Mouse (Mus musculus): ENCODE measurements around the gene Grik5. TPM values are rescaled to one million over a fixed set of nuclear protein-coding genes. Genes with fewer than 3 reads are reported as not detected.
A peak's percentile ranks its signal among the peaks of the same experiment; 100 is the strongest.

Grik5 gene
- polyA plus RNA-seq, 1 experiment from 2014 or later: 6.0 TPM

DNA sequence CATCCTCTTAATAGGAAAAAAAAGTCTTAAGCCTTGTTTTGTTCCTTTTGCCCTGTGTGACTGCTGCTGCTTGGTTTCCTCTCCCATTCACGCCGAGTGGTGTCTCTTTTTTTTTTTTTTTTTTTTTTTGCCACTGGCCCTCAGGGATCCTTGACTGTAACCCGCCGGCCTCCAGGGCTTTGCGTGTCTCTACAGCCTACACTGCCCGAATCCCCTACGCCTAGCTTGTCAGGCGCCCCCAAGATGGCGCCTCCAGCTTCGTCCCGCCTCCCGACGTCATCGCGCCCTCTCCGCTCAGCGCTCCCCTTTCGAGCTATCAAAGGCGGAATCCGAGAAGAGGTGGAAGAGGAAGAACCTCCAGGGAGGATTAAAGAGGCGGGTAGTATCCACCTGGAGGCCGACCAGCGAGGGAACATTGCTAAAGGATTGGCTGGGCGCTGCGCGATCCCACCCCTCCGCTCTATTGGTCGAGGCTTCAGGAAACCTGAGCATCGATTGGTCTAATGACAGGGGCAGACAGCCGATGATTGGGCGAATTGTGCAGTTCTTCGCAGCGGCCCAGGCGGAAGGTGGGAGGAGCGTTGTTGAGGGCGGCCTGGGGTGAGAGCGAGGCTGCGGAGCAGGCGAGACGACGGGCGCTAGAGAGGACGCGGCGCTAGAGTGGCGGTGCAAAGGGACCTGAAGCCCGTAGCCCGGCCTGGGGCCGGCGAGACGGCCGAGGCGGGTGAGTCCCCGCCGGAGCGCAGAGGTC lies 4.7 kb upstream of the Grik5 start:
- WGBS: under 1% methylated on average over 56 of the region's 56 CpGs
- no peaks in the 10 kb centered on the region for H3K27me3 ChIP-seq
- H3K36me3 ChIP-seq: peaks cover 26% of the 10 kb centered on the region
- H3K9me3 ChIP-seq (replicated peaks): no peaks in the 10 kb centered on the region
- ATAC-seq (ENCODE audit: insufficient number of reproducible peaks, low FRiP score, low TSS enrichment, low read depth): peak; percentile 97
- peak overlapping the region; percentile 95 for H3K9ac ChIP-seq
- peak overlapping the region; percentile 96 for H3K27ac ChIP-seq (replicated peaks)
- peak overlapping the region; percentile 66 for H3K4me2 ChIP-seq (replicated peaks)
- peaks cover 33% of the 10 kb centered on the region for H3K4me1 ChIP-seq
- H3K4me3 ChIP-seq (replicated peaks): peak overlapping the region; percentile 90

DNA sequence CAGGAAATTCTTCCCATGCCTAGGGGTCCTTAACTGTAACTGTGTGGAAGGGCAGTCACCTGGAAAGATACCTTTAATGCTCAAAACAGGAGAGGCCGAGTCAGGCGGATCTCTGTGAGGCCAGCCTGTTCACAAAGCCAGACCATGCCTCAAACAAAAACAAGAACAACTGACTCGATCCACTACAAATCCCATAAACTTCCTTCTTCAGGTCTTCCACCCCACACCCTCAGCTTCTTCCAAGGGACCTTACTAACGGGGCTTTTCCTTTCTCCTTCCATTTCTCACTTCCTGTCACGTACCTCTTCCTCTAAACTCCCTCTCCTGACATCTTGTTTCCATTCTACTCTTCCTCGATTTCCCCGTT lies 4.1 kb upstream of the Grik5 start:
- Histone ChIP-seq H3K4me2 (replicated peaks) (peak overlapping the region; percentile 63), H3K27ac (replicated peaks) (peak overlapping the region; percentile 93), H3K4me1 (peaks cover 38% of the 10 kb centered on the region), H3K9me3 (replicated peaks) (no peaks in the 10 kb centered on the region), H3K36me3 (peaks cover 21% of the 10 kb centered on the region), H3K27me3 (no peaks in the 10 kb centered on the region), H3K9ac (peak overlapping the region; percentile 42), H3K4me3 (replicated peaks) (peak overlapping the region; percentile 90)
- ATAC-seq (ENCODE audit: insufficient number of reproducible peaks, low FRiP score, low TSS enrichment, low read depth): no peak
- WGBS: 17% methylated on average over 7 of the region's 7 CpGs

DNA sequence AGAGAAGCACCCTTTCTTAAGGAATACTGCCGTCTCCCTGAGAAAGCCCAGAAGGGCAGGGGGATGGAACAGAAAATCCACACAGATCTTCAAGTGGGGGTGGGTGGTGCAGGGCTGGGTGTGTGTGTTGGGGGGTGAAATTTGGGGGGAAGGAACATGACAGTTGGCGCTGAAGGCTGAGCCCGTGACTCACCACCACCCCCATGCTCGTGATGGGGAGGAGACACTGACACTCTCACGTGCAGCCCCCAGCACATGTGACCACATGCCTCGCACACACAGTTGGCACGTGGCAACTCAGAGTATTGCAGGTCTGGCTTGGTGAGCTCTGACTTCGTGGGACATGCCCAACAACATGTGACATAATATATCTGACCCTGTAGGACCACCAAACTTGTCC lies 1.8 kb upstream of the Grik5 start:
- Histone ChIP-seq H3K4me3 (replicated peaks) (no peak overlapping the region), H3K4me1 (peaks cover 56% of the 10 kb centered on the region), H3K27me3 (no peaks in the 10 kb centered on the region), H3K9ac (no peak overlapping the region), H3K4me2 (replicated peaks) (no peak overlapping the region), H3K36me3 (no peaks in the 10 kb centered on the region), H3K9me3 (replicated peaks) (no peaks in the 10 kb centered on the region), H3K27ac (replicated peaks) (no peak overlapping the region)
- no peak for ATAC-seq (ENCODE audit: insufficient number of reproducible peaks, low FRiP score, low TSS enrichment, low read depth)
- 70% methylated on average over 8 of the region's 8 CpGs for WGBS

DNA sequence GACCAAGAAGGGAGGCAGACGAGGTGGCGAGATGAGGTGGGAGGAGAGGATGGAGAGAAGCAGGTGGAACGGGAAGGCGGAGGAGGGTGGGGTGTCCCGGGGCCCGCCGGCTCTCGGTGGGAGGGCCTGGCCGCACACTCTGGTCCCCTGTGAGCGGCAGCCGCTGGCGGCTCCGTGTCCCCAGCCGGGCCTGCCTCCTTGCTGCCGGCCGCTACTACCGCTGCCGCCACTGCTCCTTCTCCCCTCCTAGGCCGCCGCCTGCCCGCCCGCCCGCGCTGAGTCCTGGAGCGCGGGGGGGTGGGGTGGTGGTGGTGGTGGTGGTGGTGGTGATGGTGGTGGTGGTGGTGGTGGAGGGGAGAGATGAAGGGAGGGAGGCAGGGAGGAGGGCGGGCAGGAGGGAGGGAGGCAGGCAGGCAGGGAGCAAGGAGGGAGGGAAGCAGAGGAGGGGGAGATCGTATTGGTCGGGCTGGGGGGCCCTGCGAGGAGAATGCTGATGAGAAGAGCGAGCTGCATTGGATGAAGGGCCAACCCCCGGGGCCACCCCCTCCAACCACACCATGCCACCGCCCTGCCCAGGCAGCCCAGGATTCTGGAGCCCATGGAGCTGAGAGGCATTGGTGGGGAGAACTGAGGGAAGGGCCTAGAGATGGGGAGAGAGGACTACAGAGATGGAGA lies 707 bp upstream of the Grik5 start:
- peak overlapping the region; percentile 58 for H3K9ac ChIP-seq
- H3K9me3 ChIP-seq (replicated peaks): no peaks in the 10 kb centered on the region
- WGBS: 1% methylated on average over 27 of the region's 33 CpGs
- peak; percentile 35 for ATAC-seq (ENCODE audit: insufficient number of reproducible peaks, low FRiP score, low TSS enrichment, low read depth)
- H3K36me3 ChIP-seq: peaks cover 10% of the 10 kb centered on the region
- H3K27me3 ChIP-seq: no peaks in the 10 kb centered on the region
- peak overlapping the region; percentile 62 for H3K4me3 ChIP-seq (replicated peaks)
- peak overlapping the region; percentile 91 for H3K4me2 ChIP-seq (replicated peaks)
- peaks cover 46% of the 10 kb centered on the region for H3K4me1 ChIP-seq
- peak overlapping the region; percentile 87 for H3K27ac ChIP-seq (replicated peaks)

DNA sequence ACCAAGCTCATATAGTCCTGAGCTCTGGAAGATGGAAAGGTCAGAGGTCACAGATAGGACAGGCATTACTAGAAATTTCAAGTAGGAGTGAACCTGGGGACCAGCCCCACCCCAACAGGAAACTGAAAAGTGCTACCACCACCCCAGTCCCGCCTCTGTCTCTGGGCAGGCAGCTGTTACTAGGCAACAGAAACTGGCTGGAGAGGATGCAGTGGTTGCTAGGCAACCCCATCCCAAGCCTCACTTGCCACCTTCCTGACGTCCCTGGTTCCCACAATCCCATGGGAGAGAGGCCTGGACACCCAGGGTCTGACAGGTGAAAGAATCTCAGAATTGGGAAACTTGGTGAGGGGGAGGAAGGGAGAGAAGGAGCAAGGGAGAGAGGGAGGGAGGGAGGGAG lies 3.4 kb downstream of the Grik5 start:
- Histone ChIP-seq H3K4me2 (replicated peaks) (no peak overlapping the region), H3K36me3 (peaks cover 45% of the 10 kb centered on the region), H3K4me1 (peaks cover 34% of the 10 kb centered on the region), H3K9ac (no peak overlapping the region), H3K27me3 (no peaks in the 10 kb centered on the region), H3K9me3 (replicated peaks) (no peaks in the 10 kb centered on the region), H3K27ac (replicated peaks) (no peak overlapping the region), H3K4me3 (replicated peaks) (no peak overlapping the region)
- 33% methylated on average over 2 of the region's 2 CpGs for WGBS
- no peak for ATAC-seq (ENCODE audit: insufficient number of reproducible peaks, low FRiP score, low TSS enrichment, low read depth)

DNA sequence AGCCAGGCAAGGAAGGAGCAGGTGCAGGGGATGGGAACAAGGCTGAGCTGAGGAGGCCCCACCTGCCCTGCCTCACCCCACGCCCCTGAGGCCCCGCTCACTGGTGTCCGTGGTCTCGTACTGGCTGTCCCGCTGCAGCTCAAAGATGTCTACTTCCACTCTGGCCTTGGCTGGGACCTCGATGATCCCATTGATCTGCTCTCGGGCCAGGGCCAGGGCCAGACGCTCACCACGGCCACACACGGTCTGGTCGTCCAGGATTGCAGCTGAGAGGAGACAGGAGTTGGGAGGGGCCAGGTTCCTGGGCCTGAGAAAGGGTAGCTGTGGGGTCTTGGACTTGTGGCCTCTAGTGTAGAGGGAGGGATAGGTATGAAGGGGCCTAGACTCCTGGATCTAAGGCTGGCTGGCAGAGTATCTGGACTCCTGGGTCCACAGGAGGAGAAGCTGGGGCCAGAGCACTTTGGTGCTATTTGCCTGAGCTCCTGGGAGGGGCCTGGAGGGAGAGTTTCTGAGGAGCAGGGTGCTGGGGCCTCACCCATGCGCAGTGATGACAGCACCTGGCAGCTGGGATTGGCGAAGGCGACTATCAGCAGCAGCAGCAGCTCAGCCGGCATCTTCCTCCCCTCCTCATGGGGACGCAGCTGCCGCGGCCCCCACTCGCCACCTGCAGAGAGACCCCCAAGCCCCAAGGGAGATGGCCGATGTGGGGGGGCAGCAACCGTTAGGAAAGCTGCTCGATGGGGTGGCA lies 4.1 kb downstream of the Grik5 start:
- WGBS: 82% methylated on average over 22 of the region's 22 CpGs
- H3K9me3 ChIP-seq (replicated peaks): no peaks in the 10 kb centered on the region
- H3K4me1 ChIP-seq: peaks cover 29% of the 10 kb centered on the region
- peaks cover 51% of the 10 kb centered on the region for H3K36me3 ChIP-seq
- no peak overlapping the region for H3K4me2 ChIP-seq (replicated peaks)
- no peak overlapping the region for H3K4me3 ChIP-seq (replicated peaks)
- no peak for ATAC-seq (ENCODE audit: insufficient number of reproducible peaks, low FRiP score, low TSS enrichment, low read depth)
- no peak overlapping the region for H3K27ac ChIP-seq (replicated peaks)
- no peak overlapping the region for H3K9ac ChIP-seq
- H3K27me3 ChIP-seq: no peaks in the 10 kb centered on the region

DNA sequence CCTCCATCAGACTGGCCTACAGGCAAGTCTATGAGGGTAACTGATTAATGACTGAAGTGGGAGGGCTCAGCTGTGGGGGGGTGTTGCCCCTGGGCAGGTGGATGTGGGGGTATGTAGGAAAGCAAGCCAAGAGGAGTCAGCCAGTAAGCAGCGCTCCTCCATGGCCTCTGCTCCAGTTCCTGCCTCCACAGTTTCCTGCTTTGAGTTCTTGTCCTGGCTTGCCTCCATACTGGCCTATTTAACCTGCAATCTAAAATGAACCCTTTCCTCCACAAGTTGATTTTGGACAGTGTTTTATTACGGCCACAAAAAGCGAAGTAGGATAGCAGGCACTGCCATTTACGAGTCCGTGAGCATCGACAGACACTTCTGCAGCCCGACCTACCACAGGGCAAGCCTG lies 4.8 kb downstream of the Grik5 start:
- WGBS: 84% methylated on average over 7 of the region's 7 CpGs
- Histone ChIP-seq H3K4me3 (replicated peaks) (no peak overlapping the region), H3K4me1 (peaks cover 27% of the 10 kb centered on the region), H3K36me3 (peaks cover 59% of the 10 kb centered on the region), H3K4me2 (replicated peaks) (no peak overlapping the region), H3K27ac (replicated peaks) (no peak overlapping the region), H3K27me3 (no peaks in the 10 kb centered on the region), H3K9me3 (replicated peaks) (no peaks in the 10 kb centered on the region), H3K9ac (no peak overlapping the region)
- no peak for ATAC-seq (ENCODE audit: insufficient number of reproducible peaks, low FRiP score, low TSS enrichment, low read depth)

DNA sequence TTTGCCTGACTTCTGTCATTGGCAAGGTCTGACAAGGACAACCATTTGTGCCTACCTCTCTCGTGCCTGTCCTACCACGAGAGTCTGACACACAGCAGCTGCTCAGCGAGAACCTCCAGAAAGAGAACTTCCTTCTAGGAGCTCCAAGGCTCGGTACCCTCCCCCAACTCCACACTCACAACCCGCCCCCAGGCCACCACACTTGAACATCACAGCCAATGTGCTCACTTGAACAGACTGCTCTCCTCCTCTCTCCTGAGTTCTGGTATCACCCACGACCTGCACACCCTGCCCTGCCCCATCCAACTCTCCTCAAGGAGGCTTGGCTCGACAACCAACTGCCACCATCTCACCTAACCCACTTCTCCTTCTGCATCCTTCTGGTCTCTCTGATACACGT lies 8.2 kb downstream of the Grik5 start:
- Histone ChIP-seq H3K27ac (replicated peaks) (no peak overlapping the region), H3K36me3 (peaks cover 78% of the 10 kb centered on the region), H3K9me3 (replicated peaks) (no peaks in the 10 kb centered on the region), H3K27me3 (no peaks in the 10 kb centered on the region), H3K4me2 (replicated peaks) (no peak overlapping the region), H3K9ac (no peak overlapping the region), H3K4me1 (no peaks in the 10 kb centered on the region), H3K4me3 (replicated peaks) (no peak overlapping the region)
- WGBS: 80% methylated on average over 8 of the region's 8 CpGs
- ATAC-seq (ENCODE audit: insufficient number of reproducible peaks, low FRiP score, low TSS enrichment, low read depth): no peak

DNA sequence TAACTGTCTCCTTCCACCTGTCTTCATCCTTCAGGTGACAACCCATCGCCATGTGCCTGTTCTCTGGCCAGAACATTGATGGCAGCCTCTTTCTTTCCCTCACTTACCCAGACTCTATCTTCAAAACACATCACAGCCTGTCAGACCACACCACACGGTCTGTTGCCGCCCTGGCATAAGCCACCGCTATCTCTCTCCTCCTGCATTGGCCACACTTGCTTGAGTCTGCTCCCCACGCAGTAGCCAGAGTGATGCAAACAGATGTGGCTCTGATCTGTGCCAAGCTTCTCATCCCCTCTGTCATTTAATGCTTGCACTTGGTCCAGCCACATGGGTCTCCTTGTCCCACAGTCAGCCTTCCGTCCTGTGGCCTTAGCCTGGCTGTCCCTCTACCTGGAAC lies 8.8 kb downstream of the Grik5 start:
- Histone ChIP-seq H3K4me1 (no peaks in the 10 kb centered on the region), H3K9me3 (replicated peaks) (no peaks in the 10 kb centered on the region), H3K27ac (replicated peaks) (no peak overlapping the region), H3K4me2 (replicated peaks) (no peak overlapping the region), H3K36me3 (peaks cover 76% of the 10 kb centered on the region), H3K9ac (no peak overlapping the region), H3K4me3 (replicated peaks) (no peak overlapping the region), H3K27me3 (no peaks in the 10 kb centered on the region)
- 90% methylated on average over 6 of the region's 6 CpGs for WGBS
- no peak for ATAC-seq (ENCODE audit: insufficient number of reproducible peaks, low FRiP score, low TSS enrichment, low read depth)

DNA sequence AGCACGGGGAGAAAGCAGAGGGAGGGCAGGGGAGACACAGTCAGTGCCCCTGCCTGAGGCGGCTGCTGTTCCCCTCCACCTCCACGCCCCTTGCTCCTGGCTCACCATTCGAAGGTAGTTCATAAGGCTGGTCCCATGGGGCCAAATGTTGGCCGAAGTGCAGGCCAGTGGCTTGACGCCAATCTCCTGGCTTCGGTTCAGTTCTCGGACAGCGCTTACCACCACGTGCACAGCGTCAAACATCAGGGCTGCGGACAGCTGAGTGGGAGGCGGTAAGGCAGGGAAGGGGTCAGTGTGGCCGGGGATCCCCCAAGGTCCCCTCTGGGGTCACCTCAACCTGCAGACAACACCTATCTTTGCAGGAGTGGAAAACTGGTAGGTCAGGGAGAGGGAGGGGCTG lies 13.3 kb downstream of the Grik5 start:
- Histone ChIP-seq H3K9me3 (replicated peaks) (no peaks in the 10 kb centered on the region), H3K4me3 (replicated peaks) (no peak overlapping the region), H3K4me2 (replicated peaks) (no peak overlapping the region), H3K4me1 (no peaks in the 10 kb centered on the region), H3K36me3 (peaks cover 78% of the 10 kb centered on the region), H3K27me3 (no peaks in the 10 kb centered on the region), H3K9ac (no peak overlapping the region), H3K27ac (replicated peaks) (no peak overlapping the region)
- 89% methylated on average over 14 of the region's 14 CpGs for WGBS
- no peak for ATAC-seq (ENCODE audit: insufficient number of reproducible peaks, low FRiP score, low TSS enrichment, low read depth)

DNA sequence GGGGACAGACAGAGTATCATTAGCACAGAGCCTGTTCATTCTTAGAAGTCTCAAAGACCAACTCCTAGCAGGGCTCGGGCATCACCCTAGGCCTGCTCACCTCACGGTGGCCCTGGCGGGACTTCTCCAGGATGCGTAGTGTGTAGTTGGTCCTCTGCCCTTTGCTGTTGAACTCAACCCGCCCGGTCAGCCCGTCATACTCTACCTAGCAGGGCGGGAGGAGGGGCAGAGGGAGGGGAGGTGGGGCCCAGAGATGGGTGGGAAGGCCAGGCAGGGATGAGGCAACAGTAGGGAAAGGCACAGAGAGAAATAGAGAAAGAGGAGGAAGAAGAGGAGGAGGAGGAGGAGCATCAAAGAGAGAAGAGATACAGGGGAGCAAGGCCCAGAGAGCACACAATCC lies 13.8 kb downstream of the Grik5 start:
- Histone ChIP-seq H3K27ac (replicated peaks) (no peak overlapping the region), H3K4me1 (no peaks in the 10 kb centered on the region), H3K27me3 (no peaks in the 10 kb centered on the region), H3K9me3 (replicated peaks) (no peaks in the 10 kb centered on the region), H3K4me3 (replicated peaks) (no peak overlapping the region), H3K36me3 (peaks cover 78% of the 10 kb centered on the region), H3K4me2 (replicated peaks) (no peak overlapping the region), H3K9ac (no peak overlapping the region)
- 85% methylated on average over 8 of the region's 8 CpGs for WGBS
- ATAC-seq (ENCODE audit: insufficient number of reproducible peaks, low FRiP score, low TSS enrichment, low read depth): no peak

All from embryonic facial prominence, embryonic 15.5 days (tissue).